Mouse (Mus musculus) stomach, postnatal 0 days (tissue): Measurements from ENCODE around the gene Ccdc33. TPM values are rescaled to one million over a fixed set of nuclear protein-coding genes. Genes with fewer than 3 reads are reported as not detected.

ENCODE experiments used
- ATAC-seq: fragments of 200-750 bp; cut with Nextera tagmentation; 2 replicates; pipeline ENCODE4 v1.8.0; 2017; ENCODE audit not compliant: low FRiP score, low TSS enrichment
- DNase-seq: peaks from one replicate; pipeline ENCODE4 v3.0.0-alpha.2; 2016; ENCODE audit warnings: low spot score
- H3K27ac ChIP-seq: fragments of 300-500 bp; sonication (generic); replicated peaks from 2 replicates; pipeline ENCODE4 v1.5.1; 2014; ENCODE audit warnings: mild to moderate bottlenecking, control low read depth
- H3K27me3 ChIP-seq: fragments of 300-500 bp; sonication (generic); 2 replicates; pipeline ENCODE4 v1.6.1; 2014; ENCODE audit warnings: low read length; ENCODE audit not compliant: control insufficient read depth, insufficient read depth
- H3K36me3 ChIP-seq: fragments of 300-500 bp; sonication (generic); 2 replicates; pipeline ENCODE4 v1.6.1; 2014; ENCODE audit warnings: low read length, mixed read lengths; ENCODE audit not compliant: control insufficient read depth, insufficient read depth
- H3K4me1 ChIP-seq: fragments of 300-500 bp; sonication (generic); replicated peaks from 2 replicates; pipeline ENCODE4 v1.6.1; 2014; ENCODE audit warnings: antibody characterized with exemption; ENCODE audit not compliant: control insufficient read depth, insufficient read depth
- H3K4me2 ChIP-seq: fragments of 300-500 bp; sonication (generic); replicated peaks from 2 replicates; pipeline ENCODE4 v1.6.1; 2014; ENCODE audit warnings: low read depth, mild to moderate bottlenecking, control low read depth, moderate library complexity
- H3K4me3 ChIP-seq: fragments of 300-500 bp; sonication (generic); 2 replicates; pipeline ENCODE4 v1.5.1; 2014; ENCODE audit warnings: low read depth, low read length, control low read depth
- H3K9ac ChIP-seq: fragments of 300-500 bp; sonication (generic); 2 replicates; pipeline ENCODE4 v1.6.1; 2014; ENCODE audit warnings: mild to moderate bottlenecking, low read length, control low read depth, mixed read lengths
- H3K9me3 ChIP-seq: fragments of 300-500 bp; sonication (generic); 2 replicates; pipeline ENCODE4 v1.6.1; 2016; ENCODE audit warnings: low read length; ENCODE audit not compliant: control insufficient read depth
- CTCF ChIP-seq: IDR thresholded peaks from 2 replicates; pipeline ENCODE4 v1.5.1; 2016; ENCODE audit warnings: antibody characterized with exemption, low read depth, mild to moderate bottlenecking, moderate library complexity
- EP300 ChIP-seq: optimal IDR thresholded peaks from 2 replicates; pipeline ENCODE3; 2016; ENCODE audit warnings: antibody characterized with exemption
- WGBS: fragments of 180-500 bp; shearing (Covaris S2); extraction: QIAGEN DNeasy Blood & Tissue Kit; methylation state at CpG from one replicate; pipeline ENCODE4 v1.1.7; 2014; 5-methylcytosine and 5-hydroxymethylcytosine counted together
- polyA plus RNA-seq: library from polyadenylated mRNA; unstranded; fragments of >200 nt; fragmentation: Nextera tagmentation; extraction: Ambion mirVana; gene quantifications from 2 replicates; pipeline ENCODE4 v1.2.1, GENCODE M21; 2015

The Ccdc33 gene
- polyA plus RNA-seq, 1 experiment from 2014 or later, result not detected

GRCm38 (mm10) chr9:58065977-58066730, 52.5 kb downstream of the Ccdc33 start:
- no peak for DNase-seq
- H3K27ac ChIP-seq, result no peak overlapping the region

GRCm38 (mm10) chr9:58065532-58065931, 53.1 kb downstream of the Ccdc33 start:
- DNase-seq (no peak), ATAC-seq (no peak)

More at GRCm38 (mm10) chr9:58065977-58066730, 52.5 kb downstream of the Ccdc33 start:
- Histone ChIP-seq H3K4me3 (no peak overlapping the region), H3K4me2 (no peak overlapping the region), H3K9ac (no peak overlapping the region), H3K4me1 (no peaks in the 10 kb centered on the region), H3K9me3 (no peaks in the 10 kb centered on the region), H3K36me3 (no peaks in the 10 kb centered on the region), H3K27me3 (no peaks in the 10 kb centered on the region)
- TF ChIP-seq EP300 (no peak), CTCF (peak; percentile 46)
- 59% methylated on average over 6 of the region's 6 CpGs for WGBS
- ATAC-seq, result no peak

GRCm38 (mm10) chr9:58063531-58063930, 55.1 kb downstream of the Ccdc33 start, which contains the start of gene Stra6:
Gene Stra6, plus strand, starts transcription at chr9:58063788.
- ATAC-seq, result no peak
- no peak within 1 kb of the TSS for H3K27ac ChIP-seq
- H3K4me2 ChIP-seq, result no peak within 1 kb of the TSS
- no peak within 1 kb of the TSS for H3K9ac ChIP-seq
- no peaks in the 10 kb centered on the region for H3K36me3 ChIP-seq
- H3K4me1 ChIP-seq, result no peaks in the 10 kb centered on the region
- H3K9me3 ChIP-seq, result no peaks in the 10 kb centered on the region
- 5% methylated on average over 3 of the region's 3 CpGs for WGBS
- no peak for TF ChIP-seq EP300
- TF ChIP-seq CTCF, result no peak
- H3K4me3 ChIP-seq, result no peak within 1 kb of the TSS
- no peaks in the 10 kb centered on the region for H3K27me3 ChIP-seq
- DNase-seq, result no peak

More at GRCm38 (mm10) chr9:58065532-58065931, 53.1 kb downstream of the Ccdc33 start:
- Histone ChIP-seq H3K9me3 (no peaks in the 10 kb centered on the region), H3K27ac (no peak overlapping the region), H3K36me3 (no peaks in the 10 kb centered on the region), H3K4me1 (no peaks in the 10 kb centered on the region), H3K4me3 (no peak overlapping the region), H3K4me2 (no peak overlapping the region), H3K9ac (no peak overlapping the region), H3K27me3 (no peaks in the 10 kb centered on the region)
- WGBS, result 42% methylated on average over 6 of the region's 6 CpGs
- TF ChIP-seq CTCF (no peak), EP300 (no peak)

- Histone ChIP-seq H3K4me2 (no peak overlapping the region), H3K9me3 (no peaks in the 10 kb centered on the region), H3K27ac (no peak overlapping the region), H3K4me1 (no peaks in the 10 kb centered on the region), H3K9ac (no peak overlapping the region), H3K4me3 (no peak overlapping the region), H3K36me3 (no peaks in the 10 kb centered on the region), H3K27me3 (no peaks in the 10 kb centered on the region)
- ATAC-seq (no peak), DNase-seq (peak; percentile 72)
- WGBS, result 10% methylated on average over 23 of the region's 23 CpGs
- no peak for TF ChIP-seq CTCF
- no peak for TF ChIP-seq EP300
Measured at GRCm38 (mm10) chr9:58060677-58061667, 57.7 kb downstream of the Ccdc33 start.

- DNase-seq (no peak), ATAC-seq (no peak)
- 46% methylated on average over 1 of the region's 1 CpGs for WGBS
- no peaks in the 10 kb centered on the region for H3K36me3 ChIP-seq
- no peak overlapping the region for H3K9ac ChIP-seq
- no peaks in the 10 kb centered on the region for H3K4me1 ChIP-seq
- no peak for TF ChIP-seq EP300
- TF ChIP-seq CTCF, result no peak
- no peak overlapping the region for H3K4me3 ChIP-seq
- no peak overlapping the region for H3K4me2 ChIP-seq
- H3K27ac ChIP-seq, result no peak overlapping the region
- H3K9me3 ChIP-seq, result no peaks in the 10 kb centered on the region
- no peaks in the 10 kb centered on the region for H3K27me3 ChIP-seq
Measured at GRCm38 (mm10) chr9:58059920-58060319, 58.7 kb downstream of the Ccdc33 start.
